Mouse (Mus musculus): ENCODE data around the gene Sf3b6. TPM values are rescaled to one million over a fixed set of nuclear protein-coding genes. Genes with fewer than 3 reads are reported as not detected.

The Sf3b6 gene
- polyA plus RNA-seq (2011; ENCODE audit: insufficient read depth, insufficient read length, low replicate concordance, missing spikeins), result 161 and 194 TPM in 2 replicates

- WGBS, result under 1% methylated on average over 49 of the region's 49 CpGs
- no peaks in the 10 kb centered on the region; the same call in 1 of the 2 replicates for H3K4me1 ChIP-seq (ENCODE audit: control insufficient read depth, insufficient read depth, low read length)
- H3K4me3 ChIP-seq (replicated peaks; ENCODE audit: control insufficient read depth, low read depth, low read length), result peak within 1 kb of the TSS; percentile 81
- TF ChIP-seq POLR2A (IDR thresholded peaks at IDR 0.05; ENCODE audit: borderline replicate concordance, control insufficient read depth, low read depth, low read length) (peak; percentile 93; the same call in 1 of the 2 replicates), CTCF (IDR thresholded peaks at IDR 0.05; ENCODE audit: control insufficient read depth, insufficient read depth, low read length) (no peak; the same call in 1 of the 2 replicates)
- H3K27ac ChIP-seq (ENCODE audit: control insufficient read depth, insufficient read depth, low read depth, low read length, poor library complexity), result peak within 1 kb of the TSS; percentile 69
Measured at GRCm38 (mm10) chr12:4817361-4818101, at the start of gene Sf3b6. Gene Sf3b6, plus strand, starts transcription at chr12:4817544.

GRCm38 (mm10) chr12:4768492-4769332 is 48.6 kb upstream of the Sf3b6 start, which contains the start of the genes Pfn4 and Fam228b:
Gene Pfn4, plus strand, starts transcription at chr12:4769022.
Gene Fam228b, minus strand, starts transcription at chr12:4769267.
- Histone ChIP-seq H3K4me3 (replicated peaks; ENCODE audit: control insufficient read depth, low read depth, low read length) (peak within 1 kb of the TSS; percentile 75), H3K27ac (ENCODE audit: control insufficient read depth, insufficient read depth, low read depth, low read length, poor library complexity) (peak within 1 kb of the TSS; percentile 48), H3K4me1 (ENCODE audit: control insufficient read depth, insufficient read depth, low read length) (no peaks in the 10 kb centered on the region)
- TF ChIP-seq CTCF (IDR thresholded peaks at IDR 0.05; ENCODE audit: control insufficient read depth, insufficient read depth, low read length) (peak; percentile 87), POLR2A (IDR thresholded peaks at IDR 0.05; ENCODE audit: borderline replicate concordance, control insufficient read depth, low read depth, low read length) (peak; percentile 65; the same call in 1 of the 2 replicates)
- 6% methylated on average over 61 of the region's 61 CpGs for WGBS

GRCm38 (mm10) chr12:4769333-4769723 is 48.0 kb upstream of the Sf3b6 start:
- 19% methylated on average over 13 of the region's 13 CpGs for WGBS
- Histone ChIP-seq H3K4me1 (ENCODE audit: control insufficient read depth, insufficient read depth, low read length) (no peaks in the 10 kb centered on the region), H3K4me3 (replicated peaks; ENCODE audit: control insufficient read depth, low read depth, low read length) (peak overlapping the region; percentile 75), H3K27ac (ENCODE audit: control insufficient read depth, insufficient read depth, low read depth, low read length, poor library complexity) (no peak overlapping the region)
- TF ChIP-seq POLR2A (IDR thresholded peaks at IDR 0.05; ENCODE audit: borderline replicate concordance, control insufficient read depth, low read depth, low read length), result no peak
- TF ChIP-seq CTCF (IDR thresholded peaks at IDR 0.05; ENCODE audit: control insufficient read depth, insufficient read depth, low read length), result no peak

- WGBS, result 54% methylated on average over 8 of the region's 8 CpGs
- H3K4me1 ChIP-seq (ENCODE audit: control insufficient read depth, insufficient read depth, low read length), result no peaks in the 10 kb centered on the region
- TF ChIP-seq POLR2A (IDR thresholded peaks at IDR 0.05; ENCODE audit: borderline replicate concordance, control insufficient read depth, low read depth, low read length) (no peak), CTCF (IDR thresholded peaks at IDR 0.05; ENCODE audit: control insufficient read depth, insufficient read depth, low read length) (no peak)
- H3K27ac ChIP-seq (ENCODE audit: control insufficient read depth, insufficient read depth, low read depth, low read length, poor library complexity), result no peak overlapping the region
- no peak overlapping the region for H3K4me3 ChIP-seq (replicated peaks; ENCODE audit: control insufficient read depth, low read depth, low read length)
Measured at GRCm38 (mm10) chr12:4774895-4775587, 42.3 kb upstream of the Sf3b6 start.

- no peak overlapping the region for H3K27ac ChIP-seq (ENCODE audit: control insufficient read depth, insufficient read depth, low read depth, low read length, poor library complexity)
- no peak for TF ChIP-seq POLR2A (IDR thresholded peaks at IDR 0.05; ENCODE audit: borderline replicate concordance, control insufficient read depth, low read depth, low read length)
- TF ChIP-seq CTCF (IDR thresholded peaks at IDR 0.05; ENCODE audit: control insufficient read depth, insufficient read depth, low read length), result no peak
Measured at GRCm38 (mm10) chr12:4775588-4775949, 41.8 kb upstream of the Sf3b6 start.

GRCm38 (mm10) chr12:4777734-4778133 is 39.6 kb upstream of the Sf3b6 start:
- Histone ChIP-seq H3K4me1 (ENCODE audit: control insufficient read depth, insufficient read depth, low read length) (no peaks in the 10 kb centered on the region), H3K27ac (ENCODE audit: control insufficient read depth, insufficient read depth, low read depth, low read length, poor library complexity) (no peak overlapping the region), H3K4me3 (replicated peaks; ENCODE audit: control insufficient read depth, low read depth, low read length) (no peak overlapping the region)
- 82% methylated on average over 6 of the region's 6 CpGs for whole genome bisulfite sequencing
- TF ChIP-seq CTCF (IDR thresholded peaks at IDR 0.05; ENCODE audit: control insufficient read depth, insufficient read depth, low read length), result no peak
- no peak for TF ChIP-seq POLR2A (IDR thresholded peaks at IDR 0.05; ENCODE audit: borderline replicate concordance, control insufficient read depth, low read depth, low read length)

More at GRCm38 (mm10) chr12:4775588-4775949, 41.8 kb upstream of the Sf3b6 start:
- WGBS, result 61% methylated on average over 9 of the region's 9 CpGs
- Histone ChIP-seq H3K4me1 (ENCODE audit: control insufficient read depth, insufficient read depth, low read length) (no peaks in the 10 kb centered on the region), H3K4me3 (replicated peaks; ENCODE audit: control insufficient read depth, low read depth, low read length) (no peak overlapping the region)

GRCm38 (mm10) chr12:4780245-4780644 is 37.1 kb upstream of the Sf3b6 start:
- Histone ChIP-seq H3K4me1 (ENCODE audit: control insufficient read depth, insufficient read depth, low read length) (no peaks in the 10 kb centered on the region), H3K4me3 (replicated peaks; ENCODE audit: control insufficient read depth, low read depth, low read length) (no peak overlapping the region), H3K27ac (ENCODE audit: control insufficient read depth, insufficient read depth, low read depth, low read length, poor library complexity) (no peak overlapping the region)
- no peak for TF ChIP-seq CTCF (IDR thresholded peaks at IDR 0.05; ENCODE audit: control insufficient read depth, insufficient read depth, low read length)
- no peak for TF ChIP-seq POLR2A (IDR thresholded peaks at IDR 0.05; ENCODE audit: borderline replicate concordance, control insufficient read depth, low read depth, low read length)
- WGBS, result 70% methylated on average over 2 of the region's 2 CpGs
